18 mouse cellular contexts compared by ENCODE assay signal in genomic region chr16:41542641-41543040, GRCm38 (mm10).
DNase-seq lines count a peak whose midpoint lies in the region; ATAC-seq and TF ChIP-seq lines count a peak whose summit lies in the region.
"Had no signal": no experiment of that assay in that cellular context is flagged by ENCODE, and none has a peak within 500 bp of the region (broad histone marks: within the 10 kb centered on the region; RNA-seq: fewer than 3 reads in every experiment).

No protein-coding gene starts in this region.

- no peaks in the 10 kb centered on the region for H3K4me1 ChIP-seq in forebrain, postnatal 0 days (ENCODE audit: insufficient read depth)
- no peaks in the 10 kb centered on the region for H3K4me1 ChIP-seq in forebrain, embryonic 12.5 days
- H3K4me1 ChIP-seq in E14TG2a.4 (replicated peaks; ENCODE audit: low read depth, low read length), result no peaks in the 10 kb centered on the region
- H3K4me1 ChIP-seq: heart, embryonic 12.5 days; hindbrain, embryonic 10.5 days had no signal

- no peaks in the 10 kb centered on the region for H3K36me3 ChIP-seq in forebrain, postnatal 0 days (ENCODE audit: insufficient read depth)
- no peaks in the 10 kb centered on the region for H3K36me3 ChIP-seq in forebrain, embryonic 12.5 days (replicated peaks)
- no peaks in the 10 kb centered on the region for H3K36me3 ChIP-seq in E14TG2a.4 (ENCODE audit: insufficient read depth, low read length)
- H3K36me3 ChIP-seq: heart, embryonic 12.5 days; hindbrain, embryonic 10.5 days had no signal

- H3K9me3 ChIP-seq in forebrain, postnatal 0 days (ENCODE audit: low read length), result no peaks in the 10 kb centered on the region
- H3K9me3 ChIP-seq in forebrain, embryonic 12.5 days, result no peaks in the 10 kb centered on the region
- no peaks in the 10 kb centered on the region for H3K9me3 ChIP-seq in E14TG2a.4 (ENCODE audit: low read length)
- H3K9me3 ChIP-seq: heart, embryonic 12.5 days; hindbrain, embryonic 10.5 days had no signal

- no peak overlapping the region for H3K4me2 ChIP-seq in forebrain, postnatal 0 days (ENCODE audit: low read depth)
- no peak overlapping the region for H3K4me2 ChIP-seq in forebrain, embryonic 12.5 days
- H3K4me2 ChIP-seq: heart, embryonic 12.5 days had no signal

- DNase-seq in forebrain, postnatal 0 days, result no peak
- no peak for DNase-seq in layer of hippocampus, adult 2 months (ENCODE audit: low spot score in 2 of 2)
- DNase-seq in layer of hippocampus, postnatal 25 days (ENCODE audit: extremely low spot score in 1 of 2, low spot score in 1 of 2), result no peak
- DNase-seq in ZHBTc4 (ENCODE audit: low read depth, low spot score), result peak; percentile 38
- DNase-seq in right cerebral cortex, postnatal 25 days, result no peak
- DNase-seq: cerebellum, adult 11 months; cerebellum, postnatal 36 days; gastrocnemius, postnatal 25 days; kidney, postnatal 4 days; layer of hippocampus, postnatal 36 days; thymus, adult 2 months had no signal

- 42% methylated on average over 2 of the region's 2 CpGs for WGBS in forebrain, postnatal 0 days
- 48% methylated on average over 2 of the region's 2 CpGs for WGBS in forebrain, embryonic 12.5 days

- no peak for ATAC-seq in forebrain, postnatal 0 days
- ATAC-seq in forebrain, embryonic 12.5 days (ENCODE audit: low FRiP score), result no peak
- no peak for ATAC-seq in activated CD4-positive, CD25-positive, alpha-beta regulatory T cell, adult 4 months
- ATAC-seq: forebrain, embryonic 16.5 days; midbrain, embryonic 16.5 days had no signal

- H3K9ac ChIP-seq in forebrain, postnatal 0 days, result no peak overlapping the region
- H3K9ac ChIP-seq in forebrain, embryonic 12.5 days, result no peak overlapping the region
- H3K9ac ChIP-seq: heart, embryonic 12.5 days had no signal

- TF ChIP-seq CTCF in forebrain, postnatal 0 days (IDR thresholded peaks at IDR 0.05; ENCODE audit: low read depth), result peak; percentile 35; the same call in 1 of the 2 replicates
- peak; percentile 61 for TF ChIP-seq CTCF in layer of hippocampus, adult 2 months (conservative IDR thresholded peaks at IDR 0.05)
- 0 out of 2 replicates have a peak, but pooled peaks have one; percentile 20 for TF ChIP-seq CTCF in E14TG2a.4 (conservative IDR thresholded peaks at IDR 0.05; ENCODE audit: low read length)

- H3K4me3 ChIP-seq in forebrain, postnatal 0 days (ENCODE audit: low read depth, low read length), result no peak overlapping the region
- H3K4me3 ChIP-seq in forebrain, embryonic 12.5 days (replicated peaks), result no peak overlapping the region
- no peak overlapping the region for H3K4me3 ChIP-seq in layer of hippocampus, adult 2 months
- H3K4me3 ChIP-seq in E14TG2a.4 (replicated peaks; ENCODE audit: low read length), result no peak overlapping the region
- H3K4me3 ChIP-seq: heart, embryonic 12.5 days; hindbrain, embryonic 10.5 days had no signal

- H3K27ac ChIP-seq in forebrain, postnatal 0 days (ENCODE audit: low read depth, low read length), result no peak overlapping the region
- H3K27ac ChIP-seq in forebrain, embryonic 12.5 days, result no peak overlapping the region
- no peak overlapping the region for H3K27ac ChIP-seq in layer of hippocampus, adult 2 months
- H3K27ac ChIP-seq: hindbrain, embryonic 10.5 days had no signal

- no peaks in the 10 kb centered on the region for H3K27me3 ChIP-seq in forebrain, postnatal 0 days (ENCODE audit: insufficient read depth, low read length)
- no peaks in the 10 kb centered on the region for H3K27me3 ChIP-seq in forebrain, embryonic 12.5 days
- H3K27me3 ChIP-seq in E14TG2a.4 (ENCODE audit: insufficient read depth, low read length), result no peaks in the 10 kb centered on the region
- H3K27me3 ChIP-seq: heart, embryonic 12.5 days had no signal
